Mouse (Mus musculus) cerebellum, adult 2 months (tissue): ENCODE measurements around the gene Adam23. TPM values are rescaled to one million over a fixed set of nuclear protein-coding genes. Genes with fewer than 3 reads are reported as not detected.
A peak's percentile ranks its signal among the peaks of the same experiment; 100 is the strongest.

Experiments used
- DNase-seq, 2 experiments: peaks; one replicate each; pipeline ENCODE4 v3.0.0; 2021
- H3K27ac ChIP-seq: fragments of 200-500 bp; 2 replicates; pipeline ENCODE4 v1.5.1; 2012; ENCODE audit warnings: low read length, control low read depth, inconsistent platforms; ENCODE audit not compliant: insufficient read depth
- H3K27me3 ChIP-seq: fragments of 200-500 bp; 2 replicates; pipeline ENCODE4 v1.6.1; 2012; ENCODE audit warnings: inconsistent platforms, mild to moderate bottlenecking, low read length, moderate library complexity; ENCODE audit not compliant: control insufficient read depth, insufficient read depth
- H3K4me1 ChIP-seq: fragments of 200-500 bp; 2 replicates; pipeline ENCODE4 v1.6.1; 2011; ENCODE audit warnings: low read length; ENCODE audit not compliant: control insufficient read depth, insufficient read depth
- H3K4me3 ChIP-seq: fragments of 200-500 bp; replicated peaks from 2 replicates; pipeline ENCODE3; 2011; ENCODE audit warnings: mild to moderate bottlenecking, low read depth, low read length, control low read depth; ENCODE audit not compliant: insufficient read depth
- CTCF ChIP-seq: fragments of 200-500 bp; IDR thresholded peaks from 2 replicates; pipeline ENCODE4 v1.5.1; 2011; ENCODE audit warnings: low read depth, mild to moderate bottlenecking, control low read depth, low read length, moderate library complexity, borderline replicate concordance; ENCODE audit not compliant: insufficient read depth
- POLR2A ChIP-seq: fragments of 200-500 bp; IDR thresholded peaks from 2 replicates; pipeline ENCODE4 v1.6.1; 2011; ENCODE audit warnings: low read length, control low read depth, borderline replicate concordance; ENCODE audit not compliant: insufficient read depth
- WGBS: fragments of 180-500 bp; shearing (Covaris S2); methylation state at CpG from one replicate; pipeline ENCODE4 v1.1.7; 2018; 5-methylcytosine and 5-hydroxymethylcytosine counted together
- polyA plus RNA-seq: library from polyadenylated mRNA; depleted of rRNA; stranded (reverse); fragments of >200 nt; gene quantifications from 2 replicates; pipeline ENCODE4 v1.2.3, GENCODE M21; 2012

Gene Adam23
- polyA plus RNA-seq, 1 experiment, result 124 TPM

DNA sequence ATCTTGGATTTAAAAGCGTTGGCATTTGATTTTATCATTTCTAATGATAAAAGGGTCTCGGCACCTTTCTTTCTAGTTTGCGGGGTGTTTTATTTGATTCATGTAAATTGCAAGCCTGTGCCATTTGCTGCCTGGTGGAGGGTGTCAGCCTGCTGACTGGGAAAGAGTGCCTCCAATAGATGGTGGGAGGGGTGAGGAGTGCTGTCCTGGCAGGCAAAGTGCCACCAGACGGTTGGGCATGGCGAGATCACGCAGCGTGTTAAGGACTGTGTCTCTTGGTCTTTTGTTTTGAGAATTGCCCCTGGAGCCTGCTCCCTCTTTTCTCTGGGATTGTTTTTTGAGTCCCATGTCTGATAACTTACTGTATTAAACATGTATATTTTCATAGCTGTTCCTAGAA is 126.5 kb downstream of the Adam23 start:
- no peaks in the 10 kb centered on the region for H3K27me3 ChIP-seq
- peaks cover 1% of the 10 kb centered on the region; the same call in 1 of the 2 replicates for H3K4me1 ChIP-seq
- H3K27ac ChIP-seq, result no peak overlapping the region
- no peak overlapping the region for H3K4me3 ChIP-seq
- TF ChIP-seq POLR2A, result no peak
- TF ChIP-seq CTCF, result no peak; the same call in 1 of the 2 replicates
- DNase-seq, result peak; percentile 69 to 84
- WGBS, result 12% methylated on average over 7 of the region's 7 CpGs

GRCm38 (mm10) chr1:63573432-63573831 is 127.7 kb downstream of the Adam23 start:
- Histone ChIP-seq H3K27ac (no peak overlapping the region), H3K4me3 (no peak overlapping the region), H3K4me1 (no peaks in the 10 kb centered on the region)

GRCm38 (mm10) chr1:63573864-63574611 is 128.3 kb downstream of the Adam23 start:
- H3K4me3 ChIP-seq, result no peak overlapping the region
- H3K27ac ChIP-seq, result no peak overlapping the region
- no peaks in the 10 kb centered on the region for H3K27me3 ChIP-seq
- 71% methylated on average over 12 of the region's 12 CpGs for WGBS
- TF ChIP-seq POLR2A (no peak), CTCF (no peak)
- H3K4me1 ChIP-seq, result no peaks in the 10 kb centered on the region
- DNase-seq, result no peak

More at GRCm38 (mm10) chr1:63573432-63573831, 127.7 kb downstream of the Adam23 start:
- no peak for TF ChIP-seq POLR2A
- no peak for TF ChIP-seq CTCF
- no peak for DNase-seq
- H3K27me3 ChIP-seq, result no peaks in the 10 kb centered on the region
- 59% methylated on average over 6 of the region's 6 CpGs for WGBS

- Histone ChIP-seq H3K27ac (no peak overlapping the region), H3K4me1 (no peaks in the 10 kb centered on the region), H3K27me3 (no peaks in the 10 kb centered on the region), H3K4me3 (no peak overlapping the region)
- 80% methylated on average over 5 of the region's 5 CpGs for WGBS
- no peak for DNase-seq
- no peak for TF ChIP-seq POLR2A
- TF ChIP-seq CTCF, result no peak
Observed at GRCm38 (mm10) chr1:63576803-63577202, 131.1 kb downstream of the Adam23 start.

GRCm38 (mm10) chr1:63579153-63579552 is 133.5 kb downstream of the Adam23 start:
- WGBS, result 82% methylated on average over 8 of the region's 8 CpGs
- no peak for DNase-seq
- H3K27me3 ChIP-seq, result no peaks in the 10 kb centered on the region
- no peak overlapping the region for H3K27ac ChIP-seq
- no peak overlapping the region for H3K4me3 ChIP-seq
- no peaks in the 10 kb centered on the region for H3K4me1 ChIP-seq
- TF ChIP-seq POLR2A (no peak), CTCF (no peak)

DNA sequence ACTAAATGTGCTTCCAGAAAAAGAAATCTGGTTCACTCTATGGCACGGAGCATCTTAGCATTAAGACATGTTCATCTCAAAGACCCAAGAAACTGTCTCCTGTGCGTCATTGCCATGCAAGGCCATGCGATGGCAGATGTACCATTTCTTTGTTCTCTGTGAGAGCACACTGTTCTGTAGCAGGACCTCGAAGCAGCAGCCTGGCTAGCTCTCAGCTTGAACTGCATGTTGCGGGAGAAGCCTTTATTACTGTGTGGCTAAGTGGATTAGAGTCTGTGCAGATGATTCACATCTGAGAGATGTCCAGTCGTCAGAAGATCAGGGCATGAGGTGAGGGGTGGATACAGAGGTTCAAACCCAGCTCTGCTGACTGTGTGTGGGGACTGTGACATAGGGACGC is 141.2 kb downstream of the Adam23 start:
- 55% methylated on average over 7 of the region's 7 CpGs for WGBS

GRCm38 (mm10) chr1:63603870-63604500 is 158.3 kb downstream of the Adam23 start:
- TF ChIP-seq POLR2A, result no peak
- no peak for TF ChIP-seq CTCF

More for the DNA sequence above, 141.2 kb downstream of the Adam23 start:
- H3K4me1 ChIP-seq, result no peaks in the 10 kb centered on the region
- no peaks in the 10 kb centered on the region for H3K27me3 ChIP-seq
- no peak overlapping the region for H3K27ac ChIP-seq
- TF ChIP-seq POLR2A (no peak), CTCF (no peak)
- H3K4me3 ChIP-seq, result no peak overlapping the region
- DNase-seq, result no peak

DNA sequence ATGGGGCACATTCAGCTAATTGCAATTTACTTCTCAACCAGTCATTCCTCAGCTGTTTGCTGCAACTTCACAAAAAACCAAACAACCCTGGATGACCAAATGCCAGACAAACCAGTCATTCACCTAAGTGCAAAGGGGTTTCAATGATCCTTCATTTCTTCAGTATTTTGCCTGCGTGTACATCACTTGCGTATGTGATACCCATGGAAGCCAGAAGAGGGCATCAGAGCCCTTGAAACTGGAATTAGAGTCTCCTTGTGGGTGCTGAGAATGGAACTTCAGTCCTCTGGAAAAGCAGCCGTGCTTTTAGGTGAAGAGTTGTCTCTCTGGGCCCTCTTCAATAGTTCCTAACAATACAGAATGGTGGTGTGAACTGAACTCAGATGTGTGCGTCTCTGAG is 163.9 kb downstream of the Adam23 start:
- H3K27ac ChIP-seq, result no peak overlapping the region
- no peak for TF ChIP-seq POLR2A
- no peak for TF ChIP-seq CTCF
- H3K4me3 ChIP-seq, result no peak overlapping the region
- WGBS, result 90% methylated on average over 4 of the region's 4 CpGs
- no peak for DNase-seq
- no peaks in the 10 kb centered on the region for H3K4me1 ChIP-seq
- no peaks in the 10 kb centered on the region for H3K27me3 ChIP-seq

More at GRCm38 (mm10) chr1:63603870-63604500, 158.3 kb downstream of the Adam23 start:
- Histone ChIP-seq H3K4me1 (no peaks in the 10 kb centered on the region), H3K4me3 (no peak overlapping the region), H3K27ac (no peak overlapping the region), H3K27me3 (no peaks in the 10 kb centered on the region)
- DNase-seq, result no peak
- WGBS, result 19% methylated on average over 3 of the region's 3 CpGs
